Mouse (Mus musculus) megakaryocyte, embryonic 14.5 days (primary cell): ENCODE data around the gene Ift20. TPM values are rescaled to one million over a fixed set of nuclear protein-coding genes. Genes with fewer than 3 reads are reported as not detected.
"Not testable (repeated sequence)": the region's sequence is repeated elsewhere in the genome, so short reads cannot be mapped to it uniquely, and the experiment has no call there.

ENCODE experiments used
- H3K27me3 ChIP-seq: replicated peaks from 2 replicates; pipeline ENCODE3; 2012; ENCODE audit warnings: inconsistent platforms
- H3K36me3 ChIP-seq: replicated peaks from 2 replicates; pipeline ENCODE3; 2012; ENCODE audit warnings: low read length, inconsistent platforms, mixed read lengths
- H3K4me1 ChIP-seq: 2 replicates; pipeline ENCODE4 v1.6.1; 2012; ENCODE audit warnings: inconsistent platforms
- H3K4me3 ChIP-seq: replicated peaks from 2 replicates; pipeline ENCODE3; 2012; ENCODE audit warnings: moderate library complexity, mild to moderate bottlenecking, inconsistent platforms
- H3K9me3 ChIP-seq: 2 replicates; pipeline ENCODE4 v1.6.1; 2012; ENCODE audit warnings: inconsistent platforms
- FLI1 ChIP-seq: IDR thresholded peaks from 2 replicates; pipeline ENCODE4 v1.6.1; 2012; ENCODE audit warnings: low read length, inconsistent platforms, mixed read lengths
- GATA1 ChIP-seq: IDR thresholded peaks from 3 replicates; pipeline ENCODE4 v1.6.1; 2012; ENCODE audit warnings: mixed read lengths, low read length, inconsistent platforms, borderline replicate concordance
- polyA plus RNA-seq: library from polyadenylated mRNA; stranded (reverse); fragments of >175 nt; gene quantifications from 2 replicates; pipeline ENCODE4 v1.2.3, GENCODE M21; 2012; ENCODE audit warnings: low replicate concordance; ENCODE audit not compliant: insufficient read depth

Gene Ift20
- polyA plus RNA-seq, 1 experiment: 119 TPM

DNA sequence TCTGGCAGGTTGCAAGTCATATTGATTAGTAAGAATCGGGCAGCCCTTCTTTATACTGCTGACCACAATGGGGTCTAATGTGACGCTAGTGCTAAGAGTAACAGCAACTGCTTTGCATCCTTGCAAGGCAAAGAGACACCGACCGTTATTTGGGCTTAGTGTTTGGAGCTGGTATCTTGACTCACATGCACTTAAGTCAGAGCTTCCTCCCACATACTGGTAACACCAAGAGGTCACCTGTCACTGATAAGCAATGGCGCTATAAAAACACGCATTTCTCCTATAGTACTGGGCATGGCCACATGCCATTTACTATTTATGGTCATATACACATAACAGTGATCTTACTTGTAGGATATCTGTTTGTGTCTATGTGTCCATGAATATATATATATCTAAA, 46.7 kb downstream of the Ift20 start:
- H3K9me3 ChIP-seq: no peaks in the 10 kb centered on the region
- peaks cover 94% of the 10 kb centered on the region for H3K36me3 ChIP-seq
- H3K4me1 ChIP-seq: peaks cover 50% of the 10 kb centered on the region
- no peak for TF ChIP-seq FLI1
- TF ChIP-seq GATA1: no peak
- H3K27me3 ChIP-seq: no peaks in the 10 kb centered on the region
- H3K4me3 ChIP-seq: no peak overlapping the region

DNA sequence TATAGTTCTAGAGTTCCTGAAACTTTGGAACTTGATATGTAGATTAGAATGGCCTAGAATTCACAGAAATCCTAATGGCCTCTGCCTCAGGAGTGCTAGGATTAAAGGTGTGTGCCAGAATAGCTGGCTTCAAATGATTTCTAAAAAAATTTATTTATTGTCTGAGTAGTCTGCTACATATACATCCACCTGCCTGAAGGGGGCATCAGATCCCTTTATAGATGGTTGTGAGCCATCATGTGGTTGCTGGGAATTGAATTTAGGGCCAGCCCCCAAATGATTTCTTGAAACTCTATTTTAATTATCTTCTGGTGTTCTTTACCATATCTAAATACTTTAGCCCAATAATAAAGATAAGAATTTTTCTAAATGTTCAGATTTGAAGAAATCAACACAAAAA, 49.9 kb downstream of the Ift20 start:
- no peak overlapping the region for H3K4me3 ChIP-seq
- peaks cover 51% of the 10 kb centered on the region for H3K4me1 ChIP-seq
- TF ChIP-seq FLI1 (no peak), GATA1 (no peak)
- H3K27me3 ChIP-seq: no peaks in the 10 kb centered on the region
- no peaks in the 10 kb centered on the region for H3K9me3 ChIP-seq
- peaks cover 94% of the 10 kb centered on the region for H3K36me3 ChIP-seq

DNA sequence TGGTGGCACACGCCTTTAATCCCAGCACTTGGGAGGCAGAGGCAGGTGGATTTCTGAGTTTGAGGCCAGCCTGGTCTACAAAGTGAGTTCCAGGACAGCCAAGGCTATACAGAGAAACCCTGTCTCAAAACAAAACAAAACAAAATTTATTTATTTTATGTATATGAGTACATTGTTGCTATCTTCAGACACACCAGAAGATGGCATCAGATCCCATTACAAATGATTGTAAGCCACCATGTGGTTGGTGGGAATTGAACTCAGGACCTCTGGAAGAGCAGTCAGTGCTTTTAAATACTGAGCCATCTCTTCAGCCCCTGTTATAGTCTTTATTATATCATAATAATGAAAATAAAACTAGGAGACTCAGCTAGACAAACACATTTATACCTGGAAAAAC, 51.5 kb downstream of the Ift20 start:
- H3K4me3 ChIP-seq, H3K9me3 ChIP-seq, H3K27me3 ChIP-seq: not testable (repeated sequence)
- Histone ChIP-seq H3K36me3 (peaks cover 93% of the 10 kb centered on the region), H3K4me1 (peaks cover 56% of the 10 kb centered on the region)

Other genes starting within 250 kb of the Ift20 start
- not detected in 2 replicates for gene BC030499, start 245.5 kb upstream of the Ift20 start, polyA plus RNA-seq
- 16.9 and 30.9 TPM in 2 replicates for gene Spag5, start 234.8 kb upstream of the Ift20 start, polyA plus RNA-seq
- 25.1 and 40.6 TPM in 2 replicates for gene Aldoc, start 213.4 kb upstream of the Ift20 start, polyA plus RNA-seq
- gene Pigs, start 207.9 kb upstream of the Ift20 start, polyA plus RNA-seq: 53.1 and 73.7 TPM in 2 replicates
- 319 and 574 TPM in 2 replicates for gene Unc119, start 192.9 kb upstream of the Ift20 start, polyA plus RNA-seq
- not detected in 2 replicates for gene Foxn1, start 149.8 kb upstream of the Ift20 start, polyA plus RNA-seq
- 0.07 TPM in 1 of 2 replicates, not detected in the other for gene Slc13a2, start 114.1 kb upstream of the Ift20 start, polyA plus RNA-seq
- 0.18 TPM in 1 of 2 replicates, not detected in the other for gene Slc46a1, start 70.7 kb upstream of the Ift20 start, polyA plus RNA-seq
- 0.40 TPM in 1 of 2 replicates, not detected in the other for gene Sarm1, start 38.6 kb upstream of the Ift20 start, polyA plus RNA-seq
- gene Vtn, start 37.3 kb upstream of the Ift20 start, polyA plus RNA-seq: not detected in 2 replicates
- gene Sebox, start 32.9 kb upstream of the Ift20 start, polyA plus RNA-seq: not detected in 2 replicates
- 12.0 and 12.6 TPM in 2 replicates for gene Tmem199, start 24.2 kb upstream of the Ift20 start, polyA plus RNA-seq
- gene Poldip2, start 24.2 kb upstream of the Ift20 start, polyA plus RNA-seq: 1.8 and 16.7 TPM in 2 replicates
- gene Tnfaip1, start within 50 bp of the Ift20 start, polyA plus RNA-seq: 0.68 TPM in 1 of 2 replicates, not detected in the other
- 24.2 and 39.2 TPM in 2 replicates for gene Tmem97, start 14.4 kb downstream of the Ift20 start, polyA plus RNA-seq
- 18.4 and 67.9 TPM in 2 replicates for gene Nlk, start 161.0 kb downstream of the Ift20 start, polyA plus RNA-seq
- gene Ccnq, start 215.4 kb downstream of the Ift20 start, polyA plus RNA-seq: 17.5 and 51.3 TPM in 2 replicates